Mouse (Mus musculus) adrenal gland, postnatal 10 days (tissue): ENCODE measurements at regions not wholly inside any gene's neighbourhood (a gene's known extent, or its start where the extent isn't known, plus 50 kb on each side); places are given as distances from the start of the nearest gene placed in this dataset.
A peak's percentile ranks its signal among the peaks of the same experiment; 100 is the strongest.

Experiments used
- DNase-seq: peaks from one replicate; pipeline ENCODE4 v3.0.0; 2021; ENCODE audit warnings: mixed read lengths

- DNase-seq, result peak; percentile 33
Observed at GRCm38 (mm10) chr12:109957305-109957704, 321.6 kb upstream of the Dio3 start.

GRCm38 (mm10) chr12:109958357-109959085 lies 320.3 kb upstream of the Dio3 start:
- peak; percentile 95 for DNase-seq

- DNase-seq, result no peak
Observed at GRCm38 (mm10) chr12:109966776-109967175, 312.1 kb upstream of the Dio3 start.

- no peak for DNase-seq
Observed at GRCm38 (mm10) chr12:109968303-109968702, 310.6 kb upstream of the Dio3 start.

- no peak for DNase-seq
Observed at GRCm38 (mm10) chr12:109971508-109971907, 307.4 kb upstream of the Dio3 start.

- DNase-seq, result no peak
Observed at GRCm38 (mm10) chr12:109972366-109973015, 306.4 kb upstream of the Dio3 start.

GRCm38 (mm10) chr12:109973598-109973997 lies 305.3 kb upstream of the Dio3 start:
- DNase-seq, result no peak

- no peak for DNase-seq
Observed at GRCm38 (mm10) chr12:109975176-109975972, 303.5 kb upstream of the Dio3 start.

GRCm38 (mm10) chr12:109984651-109985050 lies 294.2 kb upstream of the Dio3 start:
- no peak for DNase-seq

GRCm38 (mm10) chr12:109993410-109993809 lies 285.5 kb upstream of the Dio3 start:
- no peak for DNase-seq

- DNase-seq, result no peak
Observed at GRCm38 (mm10) chr12:110002717-110003116, 276.2 kb upstream of the Dio3 start.

- DNase-seq, result peak; percentile 25
Observed at GRCm38 (mm10) chr12:110009136-110009535, 269.7 kb upstream of the Dio3 start.

GRCm38 (mm10) chr12:110020541-110021470 lies 258.1 kb upstream of the Dio3 start:
- DNase-seq, result no peak

- no peak for DNase-seq
Observed at GRCm38 (mm10) chr12:110021690-110022089, 257.2 kb upstream of the Dio3 start.

GRCm38 (mm10) chr12:110022631-110023030 lies 256.2 kb upstream of the Dio3 start:
- no peak for DNase-seq

GRCm38 (mm10) chr12:110023192-110024101 lies 255.4 kb upstream of the Dio3 start:
- no peak for DNase-seq

- DNase-seq, result no peak
Observed at GRCm38 (mm10) chr12:110024295-110024694, 254.6 kb upstream of the Dio3 start.

GRCm38 (mm10) chr12:110025171-110025570 lies 253.7 kb upstream of the Dio3 start:
- no peak for DNase-seq

- no peak for DNase-seq
Observed at GRCm38 (mm10) chr12:110026033-110026750, 252.7 kb upstream of the Dio3 start.

- no peak for DNase-seq
Observed at GRCm38 (mm10) chr12:110027345-110027744, 251.5 kb upstream of the Dio3 start.
